Mouse (Mus musculus): ENCODE results near the gene Gm19345. TPM values are rescaled to one million over a fixed set of nuclear protein-coding genes. Genes with fewer than 3 reads are reported as not detected.

Gene Gm19345
- polyA plus RNA-seq, 1 experiment from 2014 or later, result 0.59 TPM

DNA sequence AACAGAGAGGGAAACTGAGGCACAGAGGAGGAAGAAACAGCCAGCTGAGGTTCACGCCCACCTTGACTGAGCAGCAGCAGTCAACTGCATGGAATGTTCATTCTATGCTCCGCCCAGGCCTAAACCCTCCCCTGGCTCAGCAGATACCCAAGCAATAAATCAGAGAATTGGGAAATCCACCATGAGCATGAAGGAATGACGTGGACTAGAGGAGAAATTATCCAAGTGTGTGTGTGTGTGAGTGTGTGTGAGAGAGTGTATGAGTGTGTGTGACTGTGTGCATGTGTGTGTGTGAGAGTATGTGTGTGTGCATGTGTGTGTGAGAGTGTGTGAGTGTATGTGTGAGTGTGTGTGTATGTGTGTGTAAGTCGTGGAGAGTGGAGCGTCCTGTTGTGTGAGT, 33.4 kb upstream of the Gm19345 start:
- ATAC-seq (ENCODE audit: insufficient number of reproducible peaks, low FRiP score, low TSS enrichment, low read depth), result no peak
- Histone ChIP-seq H3K27ac (replicated peaks) (no peak overlapping the region; the same call in 1 of the 2 replicates), H3K9me3 (replicated peaks) (no peaks in the 10 kb centered on the region), H3K4me1 (peaks cover 45% of the 10 kb centered on the region), H3K36me3 (no peaks in the 10 kb centered on the region), H3K4me2 (replicated peaks) (no peak overlapping the region), H3K4me3 (replicated peaks) (no peak overlapping the region), H3K27me3 (peaks cover 12% of the 10 kb centered on the region), H3K9ac (no peak overlapping the region)
- WGBS, result 77% methylated on average over 5 of the region's 5 CpGs

DNA sequence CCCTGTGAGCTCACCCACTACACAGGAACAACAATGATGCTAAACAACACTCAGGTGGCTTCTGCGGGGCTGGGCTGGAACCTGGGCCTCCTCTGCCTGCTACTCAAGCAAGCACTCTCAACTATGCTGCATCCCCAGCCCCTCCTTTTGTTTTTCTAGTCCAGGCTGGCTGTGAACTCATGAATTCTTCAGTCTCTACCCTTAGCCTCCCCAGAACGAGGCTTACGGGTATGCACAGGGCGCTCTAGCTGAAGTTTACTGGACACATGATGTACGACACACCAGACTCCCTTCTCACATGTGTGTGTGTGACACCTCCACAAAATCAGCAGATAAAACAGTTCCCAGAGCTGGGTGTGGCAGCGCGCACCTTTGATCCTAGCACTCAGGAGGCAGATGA, 32.9 kb upstream of the Gm19345 start:
- H3K27ac ChIP-seq (replicated peaks), result no peak overlapping the region
- H3K27me3 ChIP-seq, result peaks cover 12% of the 10 kb centered on the region
- H3K9me3 ChIP-seq (replicated peaks), result no peaks in the 10 kb centered on the region
- H3K4me2 ChIP-seq (replicated peaks), result no peak overlapping the region
- no peaks in the 10 kb centered on the region for H3K36me3 ChIP-seq
- H3K9ac ChIP-seq, result no peak overlapping the region
- H3K4me1 ChIP-seq, result peaks cover 50% of the 10 kb centered on the region
- H3K4me3 ChIP-seq (replicated peaks), result no peak overlapping the region
- no peak for ATAC-seq (ENCODE audit: insufficient number of reproducible peaks, low FRiP score, low TSS enrichment, low read depth)
- WGBS, result 82% methylated on average over 7 of the region's 7 CpGs

DNA sequence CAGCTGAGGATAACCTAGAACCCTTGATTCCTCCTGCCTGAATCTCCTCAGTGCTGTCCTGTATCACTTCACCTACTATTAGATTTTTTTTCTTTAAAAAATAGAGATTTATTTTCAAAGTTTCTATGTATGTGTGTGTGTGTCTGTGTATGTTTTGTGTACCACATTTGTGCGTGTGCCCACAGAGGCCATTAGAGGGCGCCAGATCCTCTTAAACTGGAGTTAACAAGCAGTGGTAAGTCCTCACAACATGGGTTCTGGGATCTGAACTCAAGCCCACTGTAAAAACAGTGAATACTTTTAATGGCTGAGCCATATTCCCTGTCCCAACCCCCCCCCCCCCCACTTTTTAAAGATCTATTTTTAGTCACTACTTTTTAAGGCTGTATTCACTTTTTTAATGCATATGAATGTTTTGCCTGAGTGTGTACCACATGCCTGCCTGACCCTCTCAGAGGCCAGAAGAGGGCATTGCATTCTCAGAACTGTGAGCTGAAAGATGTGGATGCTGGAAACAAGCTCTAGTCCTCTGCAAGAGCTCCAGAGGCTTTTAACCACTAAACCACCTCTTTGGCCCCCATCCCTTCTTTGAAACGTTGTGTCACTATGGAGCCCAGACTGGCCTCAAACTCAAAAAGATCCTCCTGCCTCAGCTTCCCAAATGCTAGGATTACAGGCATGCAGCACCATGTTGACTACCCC, 31.3 kb upstream of the Gm19345 start:
- 69% methylated on average over 3 of the region's 3 CpGs for WGBS
- H3K27ac ChIP-seq (replicated peaks), result no peak overlapping the region
- H3K4me3 ChIP-seq (replicated peaks), result no peak overlapping the region
- no peak overlapping the region for H3K9ac ChIP-seq
- H3K27me3 ChIP-seq, result peaks cover 12% of the 10 kb centered on the region
- no peak overlapping the region for H3K4me2 ChIP-seq (replicated peaks)
- H3K36me3 ChIP-seq, result no peaks in the 10 kb centered on the region
- no peak for ATAC-seq (ENCODE audit: insufficient number of reproducible peaks, low FRiP score, low TSS enrichment, low read depth)
- H3K4me1 ChIP-seq, result peaks cover 58% of the 10 kb centered on the region
- no peaks in the 10 kb centered on the region for H3K9me3 ChIP-seq (replicated peaks)

DNA sequence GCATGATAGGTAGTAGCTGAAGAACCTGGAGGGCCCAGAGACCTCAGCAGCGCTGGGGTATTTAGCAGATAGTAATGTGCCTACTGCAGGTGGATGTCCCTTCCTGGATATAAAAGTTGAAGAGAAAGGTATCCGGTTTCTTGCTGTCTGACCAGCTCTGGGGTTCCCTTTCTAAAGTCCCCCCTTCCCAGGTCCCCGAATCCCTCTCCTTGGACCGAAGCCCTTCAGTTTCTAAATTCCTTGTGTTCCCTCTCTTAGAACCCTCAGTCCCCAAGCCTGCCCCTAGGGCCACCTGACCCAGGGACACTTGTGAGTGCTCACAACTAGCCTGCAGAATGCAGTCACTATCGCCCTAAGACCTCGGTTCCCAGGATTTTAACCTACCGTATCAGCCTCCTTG, 30.2 kb upstream of the Gm19345 start:
- 62% methylated on average over 7 of the region's 7 CpGs for WGBS
- peaks cover 12% of the 10 kb centered on the region for H3K27me3 ChIP-seq

DNA sequence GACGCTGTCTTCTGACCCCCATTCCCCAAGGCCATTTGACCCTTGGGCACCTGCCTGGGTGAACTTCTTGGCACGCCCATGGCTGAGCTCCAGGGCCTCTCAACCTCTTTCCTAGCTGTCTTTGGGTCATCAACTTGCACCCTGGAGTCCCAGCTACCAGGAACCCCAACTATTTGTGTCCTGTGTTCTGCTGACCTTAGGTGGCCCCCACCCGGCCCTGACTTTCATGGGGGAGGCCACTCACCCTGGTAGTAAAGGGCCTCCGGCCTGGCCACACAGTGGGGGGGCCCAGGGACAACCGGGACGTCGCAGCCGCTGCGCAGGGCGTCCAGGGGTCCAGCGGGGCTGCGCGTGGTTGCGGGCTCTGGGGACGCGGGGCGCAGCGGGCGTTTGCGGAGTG, 29.6 kb upstream of the Gm19345 start:
- H3K36me3 ChIP-seq, result no peaks in the 10 kb centered on the region
- peaks cover 12% of the 10 kb centered on the region for H3K27me3 ChIP-seq
- ATAC-seq (ENCODE audit: insufficient number of reproducible peaks, low FRiP score, low TSS enrichment, low read depth), result no peak
- H3K4me1 ChIP-seq, result peaks cover 49% of the 10 kb centered on the region
- no peaks in the 10 kb centered on the region for H3K9me3 ChIP-seq (replicated peaks)
- 6% methylated on average over 20 of the region's 20 CpGs for WGBS
- H3K9ac ChIP-seq, result peak overlapping the region; percentile 60
- H3K27ac ChIP-seq (replicated peaks), result 0 out of 2 replicates have a peak overlapping the region, but pooled peaks have one; percentile 84
- H3K4me2 ChIP-seq (replicated peaks), result peak overlapping the region; percentile 80
- H3K4me3 ChIP-seq (replicated peaks), result peak overlapping the region; percentile 49

More for the DNA sequence above, 30.2 kb upstream of the Gm19345 start:
- Histone ChIP-seq H3K4me3 (replicated peaks) (peak overlapping the region; percentile 49; the same call in 1 of the 2 replicates), H3K4me2 (replicated peaks) (peak overlapping the region; percentile 80), H3K36me3 (no peaks in the 10 kb centered on the region), H3K4me1 (peaks cover 49% of the 10 kb centered on the region), H3K9me3 (replicated peaks) (no peaks in the 10 kb centered on the region), H3K27ac (replicated peaks) (no peak overlapping the region), H3K9ac (no peak overlapping the region)
- ATAC-seq (ENCODE audit: insufficient number of reproducible peaks, low FRiP score, low TSS enrichment, low read depth), result no peak

DNA sequence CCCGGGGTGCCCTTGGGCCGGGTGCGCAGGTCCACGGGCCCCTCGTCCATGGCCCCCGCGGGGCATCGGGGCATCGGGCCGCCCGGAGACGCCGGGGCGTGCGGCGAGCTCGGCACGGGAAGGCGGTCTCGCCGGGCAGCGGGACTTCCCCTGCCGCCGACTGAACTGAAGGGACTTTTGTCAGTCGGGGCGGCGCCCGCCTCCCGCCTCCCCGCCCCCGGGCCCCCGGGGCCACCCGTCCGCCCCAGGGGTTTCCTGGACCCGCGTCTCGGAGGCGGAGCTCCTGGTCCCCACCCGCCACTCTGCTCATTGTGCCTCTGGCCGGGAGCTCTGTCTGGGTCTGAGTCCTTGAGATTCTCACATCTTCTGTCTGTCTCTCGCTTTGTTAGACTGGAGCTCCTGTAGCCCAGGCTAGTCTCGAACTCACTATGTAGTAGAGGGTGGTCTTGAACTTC, 29.2 kb upstream of the Gm19345 start, which contains the start of gene Bcl3:
Gene Bcl3 (minus strand): TSS at position 167 of the 455 bp plus-strand sequence.
- H3K9ac ChIP-seq, result peak within 1 kb of the TSS; percentile 60
- H3K9me3 ChIP-seq (replicated peaks), result no peaks in the 10 kb centered on the region
- peak within 1 kb of the TSS; percentile 80 for H3K4me2 ChIP-seq (replicated peaks)
- H3K27ac ChIP-seq (replicated peaks), result peak within 1 kb of the TSS; percentile 84
- WGBS, result 1% methylated on average over 42 of the region's 42 CpGs
- ATAC-seq (ENCODE audit: insufficient number of reproducible peaks, low FRiP score, low TSS enrichment, low read depth), result no peak
- peak within 1 kb of the TSS; percentile 49 for H3K4me3 ChIP-seq (replicated peaks)
- peaks cover 12% of the 10 kb centered on the region for H3K27me3 ChIP-seq
- no peaks in the 10 kb centered on the region for H3K36me3 ChIP-seq
- peaks cover 46% of the 10 kb centered on the region for H3K4me1 ChIP-seq

DNA sequence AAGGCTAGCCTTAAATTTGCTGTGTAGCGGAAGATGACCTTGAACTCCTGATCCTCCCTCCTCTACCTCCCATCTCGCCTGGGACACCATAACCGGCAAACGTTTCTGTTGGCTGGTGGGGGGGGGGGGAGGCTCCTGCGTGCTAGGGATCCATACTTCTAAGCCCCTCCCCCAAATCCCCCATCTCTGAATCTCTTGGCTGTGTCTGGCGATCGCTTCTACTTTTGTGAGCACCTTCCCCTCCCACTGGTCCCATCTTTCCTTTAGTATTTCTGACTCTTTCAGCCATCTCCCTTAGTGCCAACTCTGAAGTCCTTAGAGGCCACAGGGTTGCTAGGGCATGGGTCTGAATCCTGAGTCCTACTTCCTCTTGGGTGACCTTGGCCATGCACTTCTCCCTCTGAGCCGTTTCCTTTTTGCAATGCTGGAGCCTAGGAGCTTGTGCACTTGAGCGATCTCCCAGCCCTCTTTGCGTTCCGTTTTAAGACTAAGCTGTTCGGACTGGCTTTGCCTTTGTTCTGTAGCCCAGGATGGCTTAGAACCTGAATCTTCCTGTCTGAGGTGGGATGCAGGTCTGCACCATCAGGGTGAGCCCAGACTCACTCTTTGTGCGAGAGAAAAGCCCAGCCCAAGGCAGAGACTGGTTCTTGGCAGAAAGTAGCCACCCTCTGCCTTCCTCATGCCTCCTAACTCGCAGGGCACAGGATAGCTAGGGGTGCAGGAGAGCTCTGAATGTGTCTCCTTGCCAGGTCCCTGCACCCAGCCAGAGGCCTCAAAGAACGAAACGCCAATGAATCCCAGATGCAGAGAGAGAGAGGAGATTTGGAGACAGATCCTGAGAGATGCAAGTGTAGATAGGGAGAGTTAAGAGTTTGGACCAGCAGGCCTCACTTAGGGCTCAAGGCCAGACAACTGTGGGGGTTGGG, 28.3 kb upstream of the Gm19345 start:
- Histone ChIP-seq H3K4me2 (replicated peaks) (peak overlapping the region; percentile 80), H3K36me3 (no peaks in the 10 kb centered on the region), H3K27me3 (peaks cover 12% of the 10 kb centered on the region), H3K9ac (no peak overlapping the region), H3K4me1 (peaks cover 38% of the 10 kb centered on the region), H3K27ac (replicated peaks) (peak overlapping the region; percentile 84), H3K9me3 (replicated peaks) (no peaks in the 10 kb centered on the region), H3K4me3 (replicated peaks) (peak overlapping the region; percentile 9; the same call in 1 of the 2 replicates)
- whole genome bisulfite sequencing, result 26% methylated on average over 16 of the region's 16 CpGs
- ATAC-seq (ENCODE audit: insufficient number of reproducible peaks, low FRiP score, low TSS enrichment, low read depth), result no peak; the same call in 1 of the 2 replicates

DNA sequence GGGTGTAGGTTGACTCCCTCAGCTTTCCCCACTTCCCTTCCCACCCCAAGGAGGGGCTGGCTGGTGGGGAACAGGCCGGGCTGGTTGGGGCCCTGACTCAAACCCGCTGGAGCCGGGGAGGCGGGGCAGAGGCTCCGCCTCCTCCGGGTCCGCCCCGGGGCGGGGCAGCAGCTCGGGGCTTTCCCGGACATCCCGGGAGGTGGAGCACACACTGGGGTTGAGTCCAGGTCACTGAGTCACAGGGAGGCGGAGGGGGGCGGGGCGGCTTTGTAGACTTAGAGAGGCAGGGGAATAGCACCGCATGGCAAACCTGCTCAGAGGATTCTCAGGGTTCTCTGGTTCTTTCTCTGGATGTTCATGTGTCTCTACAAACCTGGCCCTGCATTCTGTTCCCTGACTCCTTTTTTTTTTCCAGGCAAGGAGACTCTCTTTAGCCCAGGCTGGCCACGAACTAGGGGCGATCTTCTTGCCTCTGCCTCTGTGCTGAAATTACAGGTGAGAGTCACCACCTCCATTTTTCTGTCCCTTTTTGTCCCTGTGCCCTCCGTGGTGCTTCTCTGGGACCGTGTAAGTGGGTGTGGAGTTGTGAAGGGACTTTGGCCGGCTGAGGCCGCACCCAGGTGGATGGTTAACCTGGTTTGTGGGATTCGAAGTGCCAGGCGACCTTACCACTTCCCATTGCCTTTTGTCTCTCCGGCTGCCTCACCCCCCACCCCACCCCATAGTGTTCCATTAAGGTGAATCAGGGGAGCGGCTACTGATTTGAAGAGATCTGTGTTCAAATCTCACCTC, 27.4 kb upstream of the Gm19345 start:
- no peaks in the 10 kb centered on the region for H3K9me3 ChIP-seq (replicated peaks)

DNA sequence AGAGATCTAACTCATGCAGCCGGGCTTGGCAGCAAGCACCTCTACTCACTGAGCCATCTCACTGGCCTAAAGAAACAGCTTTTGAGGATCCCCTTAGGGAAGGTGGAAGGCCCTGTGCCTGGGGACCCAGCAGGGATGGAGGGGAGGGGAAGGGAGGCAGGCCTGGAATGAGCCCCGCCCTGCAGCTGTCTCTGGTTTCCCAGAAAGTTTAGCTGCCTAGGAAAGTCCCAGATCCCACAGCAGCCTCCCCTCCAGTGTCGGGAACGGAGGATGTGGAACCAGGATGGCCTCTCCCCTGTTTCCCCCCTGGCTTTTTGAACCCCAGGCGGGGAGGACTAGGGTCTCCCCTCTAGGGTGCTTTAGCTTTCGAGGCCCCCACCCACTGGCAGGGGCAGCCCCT, 25.0 kb upstream of the Gm19345 start:
- H3K4me3 ChIP-seq (replicated peaks), result no peak overlapping the region
- H3K4me1 ChIP-seq, result peaks cover 48% of the 10 kb centered on the region
- H3K9ac ChIP-seq, result peak overlapping the region; percentile 9; the same call in 1 of the 2 replicates
- no peaks in the 10 kb centered on the region for H3K9me3 ChIP-seq (replicated peaks)
- no peak overlapping the region for H3K27ac ChIP-seq (replicated peaks)
- WGBS, result 20% methylated on average over 6 of the region's 6 CpGs
- peaks cover 6% of the 10 kb centered on the region for H3K27me3 ChIP-seq
- no peak for ATAC-seq (ENCODE audit: insufficient number of reproducible peaks, low FRiP score, low TSS enrichment, low read depth)
- H3K4me2 ChIP-seq (replicated peaks), result no peak overlapping the region
- H3K36me3 ChIP-seq, result no peaks in the 10 kb centered on the region

More for the DNA sequence above, 27.4 kb upstream of the Gm19345 start:
- Histone ChIP-seq H3K27ac (replicated peaks) (peak overlapping the region; percentile 84), H3K27me3 (peaks cover 12% of the 10 kb centered on the region), H3K36me3 (no peaks in the 10 kb centered on the region), H3K4me1 (peaks cover 37% of the 10 kb centered on the region), H3K4me3 (replicated peaks) (peak overlapping the region; percentile 9), H3K9ac (no peak overlapping the region), H3K4me2 (replicated peaks) (peak overlapping the region; percentile 24)
- peak; percentile 91 for ATAC-seq (ENCODE audit: insufficient number of reproducible peaks, low FRiP score, low TSS enrichment, low read depth)
- WGBS, result 21% methylated on average over 26 of the region's 26 CpGs

DNA sequence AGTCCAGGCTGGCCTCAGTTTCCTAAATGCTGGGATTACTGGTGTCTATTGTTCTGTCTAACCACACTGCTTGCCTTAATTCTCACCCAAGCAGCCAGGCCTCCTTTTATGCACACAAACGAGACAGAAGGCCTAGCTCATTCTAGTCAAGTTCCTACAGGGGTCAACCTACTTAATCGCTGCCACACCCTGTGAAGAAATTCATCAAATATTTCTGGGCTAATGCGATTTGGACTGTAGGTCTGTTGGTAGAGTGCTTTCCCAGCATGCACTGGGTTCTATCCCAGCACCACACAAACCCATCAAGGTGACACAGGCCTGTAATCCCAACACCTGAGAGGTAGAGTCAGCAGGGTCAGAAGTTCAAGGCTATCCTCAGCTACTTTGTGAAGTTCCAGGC, 22.1 kb upstream of the Gm19345 start:
- no peak overlapping the region for H3K4me3 ChIP-seq (replicated peaks)
- WGBS, result 72% methylated on average over 3 of the region's 3 CpGs
- H3K36me3 ChIP-seq, result no peaks in the 10 kb centered on the region
- no peaks in the 10 kb centered on the region for H3K9me3 ChIP-seq (replicated peaks)
- ATAC-seq (ENCODE audit: insufficient number of reproducible peaks, low FRiP score, low TSS enrichment, low read depth), result no peak
- H3K4me1 ChIP-seq, result peaks cover 27% of the 10 kb centered on the region
- no peak overlapping the region for H3K9ac ChIP-seq
- no peaks in the 10 kb centered on the region for H3K27me3 ChIP-seq
- H3K27ac ChIP-seq (replicated peaks), result no peak overlapping the region
- H3K4me2 ChIP-seq (replicated peaks), result no peak overlapping the region
